Mouse (Mus musculus) urinary bladder, postnatal 10 days (tissue): ENCODE data around the gene Nudt14.

ENCODE experiments used
- DNase-seq: peaks from one replicate; pipeline ENCODE4 v3.0.0; 2022; ENCODE audit warnings: low spot score

Nudt14 gene

GRCm38 (mm10) chr12:112941776-112942713 lies at the start of gene Nudt14:
Gene Nudt14 (minus strand): TSS chr12:112942124.
- DNase-seq: no peak

GRCm38 (mm10) chr12:112991444-112991843 lies 49.5 kb upstream of the Nudt14 start:
- DNase-seq: no peak

- DNase-seq: no peak
Measured at GRCm38 (mm10) chr12:112990706-112991405, 48.9 kb upstream of the Nudt14 start.

- DNase-seq: no peak
Measured at GRCm38 (mm10) chr12:112987877-112988276, 46.0 kb upstream of the Nudt14 start.

GRCm38 (mm10) chr12:112985346-112985745 lies 43.4 kb upstream of the Nudt14 start:
- no peak for DNase-seq

GRCm38 (mm10) chr12:112982031-112982430 lies 40.1 kb upstream of the Nudt14 start:
- no peak for DNase-seq

GRCm38 (mm10) chr12:112977156-112977555 lies 35.2 kb upstream of the Nudt14 start:
- no peak for DNase-seq

- peak; percentile 63 for DNase-seq
Measured at GRCm38 (mm10) chr12:112976371-112977073, 34.6 kb upstream of the Nudt14 start, which contains the start of gene Btbd6. Gene Btbd6 (plus strand): TSS chr12:112976482.

GRCm38 (mm10) chr12:112974736-112975135 lies 32.8 kb upstream of the Nudt14 start:
- DNase-seq: no peak

GRCm38 (mm10) chr12:112969616-112970015 lies 27.7 kb upstream of the Nudt14 start:
- no peak for DNase-seq

- no peak for DNase-seq
Measured at GRCm38 (mm10) chr12:112968943-112969342, 27.0 kb upstream of the Nudt14 start.

- DNase-seq: no peak
Measured at GRCm38 (mm10) chr12:112965783-112966182, 23.9 kb upstream of the Nudt14 start.

- DNase-seq: no peak
Measured at GRCm38 (mm10) chr12:112961872-112962271, 19.9 kb upstream of the Nudt14 start.

- no peak for DNase-seq
Measured at GRCm38 (mm10) chr12:112961428-112961827, 19.5 kb upstream of the Nudt14 start.

- DNase-seq: no peak
Measured at GRCm38 (mm10) chr12:112959421-112959820, 17.5 kb upstream of the Nudt14 start.

GRCm38 (mm10) chr12:112958303-112958702 lies 16.4 kb upstream of the Nudt14 start:
- no peak for DNase-seq

- no peak for DNase-seq
Measured at GRCm38 (mm10) chr12:112955800-112956199, 13.9 kb upstream of the Nudt14 start.

GRCm38 (mm10) chr12:112952926-112953565 lies 11.1 kb upstream of the Nudt14 start:
- no peak for DNase-seq

GRCm38 (mm10) chr12:112952433-112952832 lies 10.5 kb upstream of the Nudt14 start:
- no peak for DNase-seq

- no peak for DNase-seq
Measured at GRCm38 (mm10) chr12:112951150-112951842, 9.4 kb upstream of the Nudt14 start.

GRCm38 (mm10) chr12:112950761-112951129 lies 8.8 kb upstream of the Nudt14 start:
- no peak for DNase-seq
